ENCODE assay signal across 25 mouse cellular contexts in genomic region chrX:61185458-61185857, GRCm38 (mm10). TPM values are rescaled to one million over a fixed set of nuclear protein-coding genes. Genes with fewer than 3 reads are reported as not detected.
A peak's percentile ranks its signal among the peaks of the same experiment; 100 is the strongest.
DNase-seq lines count a peak whose midpoint lies in the region; ATAC-seq lines count a peak whose summit lies in the region.
"Had no signal": no experiment of that assay in that cellular context is flagged by ENCODE, and none has a peak within 500 bp of the region (broad histone marks: within the 10 kb centered on the region; RNA-seq: fewer than 3 reads in every experiment).

Cdr1 (minus strand) TSS chrX:61185558.

- DNase-seq in CD4-positive, CD25-positive, alpha-beta regulatory T cell, adult 2 months (ENCODE audit: low read depth, low spot score) = peak; percentile 1
- peak; percentile 8 for DNase-seq in c-Kit-positive CD71-positive TER-119-positive erythroid progenitor cells, embryonic 14.5 days (ENCODE audit: low spot score)
- DNase-seq in naive thymus-derived CD4-positive, alpha-beta T cell, adult 2 months (ENCODE audit: low read depth) = peak; percentile 2
- DNase-seq in lung, postnatal 36 days = no peak
- DNase-seq in ovary, adult 18-20 months (ENCODE audit: low spot score) = no peak
- DNase-seq: adrenal gland, adult 8-10 months; adrenal gland, postnatal 14 days; adrenal gland, postnatal 36 days; cerebellum, adult 11 months; cerebellum, adult 18-20 months; cerebellum, adult 8-10 months; cerebellum, adult 9-11 months; cerebellum, postnatal 14 days; cerebellum, postnatal 36 days; embryo, embryonic 11 days had no signal

- ATAC-seq in CD4-positive, CD25-positive, alpha-beta regulatory T cell, adult 4 months = no peak
- ATAC-seq: forebrain, embryonic 14.5 days; forebrain, embryonic 16.5 days; Patski had no signal

RNA-seq across cellular contexts. Expression of gene Cdr1, which starts in this region (rescaled TPM):
- polyA plus RNA-seq in CD4-positive, CD25-positive, alpha-beta regulatory T cell, adult 4 months (2017; shearing (Covaris generic)) = not detected
- polyA plus RNA-seq: activated CD4-positive, CD25-positive, alpha-beta regulatory T cell, adult 4 months; C2C12; embryonic facial prominence, embryonic 13.5 days; embryonic facial prominence, embryonic 15.5 days; erythroblast, embryonic 14.5 days; forebrain, embryonic 14.5 days; forebrain, embryonic 16.5 days; G1E; Patski had no signal

Comparison
In these comparisons a context has a peak if more than half of its experiments do, and no peak if none do; other contexts are left out.
1. DNase-seq: peak in CD4-positive, CD25-positive, alpha-beta regulatory T cell, adult 2 months (single experiment), c-Kit-positive CD71-positive TER-119-positive erythroid progenitor cells, embryonic 14.5 days (single experiment) and naive thymus-derived CD4-positive, alpha-beta T cell, adult 2 months (single experiment); none in lung, postnatal 36 days (single experiment) and ovary, adult 18-20 months (single experiment).